Mouse (Mus musculus) cerebellum, adult 18-20 months (tissue): Measurements from ENCODE around the gene Tinf2.

Experiments used
- DNase-seq, 2 experiments: peaks; one replicate each; pipeline ENCODE4 v3.0.0; 2021

Gene Tinf2

DNA sequence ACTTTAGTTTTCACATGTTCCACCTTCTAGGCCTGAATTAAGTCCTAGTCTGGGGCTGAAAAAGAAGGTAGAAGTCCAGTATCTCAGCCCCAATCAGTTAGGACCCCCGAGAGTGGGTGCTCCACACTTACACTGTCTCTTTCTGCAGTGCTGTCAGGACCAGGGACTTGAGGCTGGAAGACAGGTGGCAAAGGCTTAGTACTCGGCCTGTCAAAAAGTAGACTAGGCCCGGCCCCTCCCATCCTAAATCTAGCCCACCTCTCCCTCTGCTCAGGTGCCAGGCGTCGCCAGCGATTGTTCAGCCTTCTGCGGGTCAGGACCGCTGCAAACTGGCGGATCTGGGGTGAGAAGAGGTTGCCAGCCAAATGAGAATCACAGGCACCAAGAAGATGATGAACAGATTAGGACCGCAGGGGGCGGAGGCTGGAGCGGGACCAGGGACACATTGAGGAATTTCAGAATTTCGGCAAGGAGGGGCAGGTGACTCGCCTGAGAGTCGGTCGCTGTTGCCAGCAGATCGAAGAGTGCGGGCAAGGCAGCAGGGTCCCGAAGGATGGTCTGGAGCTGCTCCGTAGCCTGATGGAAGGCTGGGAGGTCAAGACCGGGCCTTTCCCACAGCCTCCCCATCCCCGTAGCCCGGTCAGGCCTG is 46.6 kb downstream of the Tinf2 start:
- DNase-seq = peak; percentile 59 to 63

DNA sequence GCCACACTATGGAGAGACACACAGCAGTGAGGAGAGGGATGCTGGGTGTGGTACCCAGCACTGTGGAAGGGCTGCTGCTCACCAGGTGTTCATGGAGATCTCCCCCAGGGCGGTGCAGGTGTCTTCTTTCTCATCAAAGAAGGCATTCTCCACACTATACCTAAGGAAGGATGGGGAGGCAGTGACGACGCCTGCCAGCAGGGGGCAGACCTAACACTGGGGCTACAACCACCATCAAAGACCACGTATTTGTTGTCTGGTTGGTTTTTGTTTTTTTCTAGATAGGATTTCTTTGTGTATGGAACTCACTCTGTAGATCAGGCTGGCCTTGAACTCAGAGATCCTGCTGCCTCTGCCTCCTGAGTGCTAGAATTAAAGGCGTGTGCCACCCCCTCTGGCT is 52.3 kb downstream of the Tinf2 start:
- peak; percentile 24 to 43 for DNase-seq

DNA sequence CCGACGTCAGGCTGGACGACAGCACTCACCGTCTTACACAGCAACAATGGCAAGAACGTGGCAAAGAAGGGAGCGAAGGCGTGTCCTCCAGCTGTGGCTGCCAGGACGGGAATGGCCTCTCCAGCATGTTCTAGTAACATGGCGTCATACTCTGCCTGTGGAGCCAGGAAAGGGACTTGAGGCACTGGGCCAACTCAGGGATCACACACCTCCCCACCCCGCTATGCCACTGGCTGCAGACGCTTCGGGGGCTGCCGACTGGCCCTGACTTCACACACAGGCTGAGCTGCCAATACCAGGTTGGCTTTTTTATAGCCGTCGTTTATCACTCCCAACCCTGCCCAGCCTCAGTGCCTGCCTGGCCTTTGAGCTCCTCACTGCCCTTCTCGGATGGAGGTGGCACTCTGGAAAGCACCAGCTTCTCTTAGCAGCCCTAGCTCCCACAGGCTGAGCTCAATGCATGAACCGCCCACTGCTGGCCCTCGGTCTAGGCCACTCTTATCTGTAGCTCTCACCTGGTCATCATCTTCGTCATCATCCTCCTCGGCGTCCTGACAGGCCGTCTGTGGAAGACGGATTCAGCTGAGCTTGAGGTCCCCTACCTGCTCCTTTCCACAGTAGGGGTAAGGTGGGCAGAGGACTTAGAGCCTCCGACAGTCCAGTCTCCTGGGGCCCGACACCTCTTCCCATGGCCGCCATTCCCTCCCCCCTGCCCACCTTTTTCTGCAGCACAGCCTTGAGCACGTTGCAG is 53.4 kb downstream of the Tinf2 start:
- DNase-seq = no peak
